Mouse (Mus musculus): ENCODE data around the gene Cox8b. TPM values are rescaled to one million over a fixed set of nuclear protein-coding genes. Genes with fewer than 3 reads are reported as not detected.

Gene Cox8b
- polyA plus RNA-seq, 1 experiment from 2014 or later, result 13.1 TPM

DNA sequence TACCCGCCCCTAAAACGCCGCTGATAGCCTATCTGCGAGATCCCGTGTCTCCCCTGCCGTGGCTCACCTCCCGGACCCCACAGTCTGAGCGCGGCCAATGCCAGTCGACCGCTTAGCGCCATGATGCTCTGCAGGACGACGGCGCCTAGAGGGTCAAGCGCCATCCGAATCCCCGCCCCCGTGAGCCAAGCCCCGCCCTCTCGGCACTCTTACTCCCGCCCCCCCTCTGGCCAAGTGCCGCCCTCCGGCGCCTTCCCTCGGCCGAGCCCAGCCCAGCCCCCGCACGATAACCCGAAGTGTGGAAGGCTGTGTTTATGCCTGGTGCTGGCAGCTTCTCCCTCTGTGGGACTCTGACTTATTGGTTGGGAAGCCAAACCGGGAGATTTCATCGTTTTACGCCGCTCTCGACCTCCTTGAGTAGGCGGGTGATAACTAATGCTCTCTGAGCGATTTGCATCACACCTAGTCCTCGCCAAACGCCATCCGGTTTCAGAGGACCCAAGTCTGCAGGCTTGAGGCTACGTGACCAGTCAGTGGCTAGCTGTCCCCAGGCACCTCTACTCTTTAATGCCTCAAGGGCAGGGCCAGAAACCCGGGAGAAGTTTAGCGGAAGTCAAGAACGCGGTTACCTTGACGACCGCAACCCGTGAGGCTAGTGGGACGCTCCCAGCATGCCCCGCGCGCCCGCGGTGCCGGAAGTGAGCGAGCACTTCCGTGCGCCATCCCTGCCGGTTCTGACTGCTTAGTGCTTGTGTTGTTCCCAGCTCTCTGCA, 18.4 kb downstream of the Cox8b start, which contains the start of the genes Psmd13 and Sirt3:
Psmd13 (plus strand) TSS at position 273 of the 773 bp plus-strand sequence.
Sirt3 (minus strand) TSS at position 614 of the 773 bp plus-strand sequence.
- Histone ChIP-seq H3K9ac (replicated peaks; ENCODE audit: low read depth) (peak within 1 kb of the TSS; percentile 60), H3K9me3 (ENCODE audit: low read length) (no peaks in the 10 kb centered on the region), H3K27me3 (replicated peaks; ENCODE audit: insufficient read depth, low read length) (no peaks in the 10 kb centered on the region), H3K4me3 (ENCODE audit: low read depth, low read length) (peak within 1 kb of the TSS; percentile 73), H3K27ac (ENCODE audit: low read length) (peak within 1 kb of the TSS; percentile 77), H3K36me3 (ENCODE audit: insufficient read depth, low read length) (0 out of 2 replicates have a peak, but pooled peaks cover under 1% of the 10 kb centered on the region), H3K4me2 (replicated peaks; ENCODE audit: low read depth, low read length) (peak within 1 kb of the TSS; percentile 67), H3K4me1 (ENCODE audit: insufficient read depth, low read depth, low read length) (no peaks in the 10 kb centered on the region)
- DNase-seq (ENCODE audit: low spot score) (peak; percentile 98), ATAC-seq (peak; percentile 97)
- under 1% methylated on average over 59 of the region's 59 CpGs for WGBS
- TF ChIP-seq CTCF (IDR thresholded peaks at IDR 0.05) (no peak; the same call in 1 of the 2 replicates), EP300 (IDR thresholded peaks at IDR 0.05) (no peak)

DNA sequence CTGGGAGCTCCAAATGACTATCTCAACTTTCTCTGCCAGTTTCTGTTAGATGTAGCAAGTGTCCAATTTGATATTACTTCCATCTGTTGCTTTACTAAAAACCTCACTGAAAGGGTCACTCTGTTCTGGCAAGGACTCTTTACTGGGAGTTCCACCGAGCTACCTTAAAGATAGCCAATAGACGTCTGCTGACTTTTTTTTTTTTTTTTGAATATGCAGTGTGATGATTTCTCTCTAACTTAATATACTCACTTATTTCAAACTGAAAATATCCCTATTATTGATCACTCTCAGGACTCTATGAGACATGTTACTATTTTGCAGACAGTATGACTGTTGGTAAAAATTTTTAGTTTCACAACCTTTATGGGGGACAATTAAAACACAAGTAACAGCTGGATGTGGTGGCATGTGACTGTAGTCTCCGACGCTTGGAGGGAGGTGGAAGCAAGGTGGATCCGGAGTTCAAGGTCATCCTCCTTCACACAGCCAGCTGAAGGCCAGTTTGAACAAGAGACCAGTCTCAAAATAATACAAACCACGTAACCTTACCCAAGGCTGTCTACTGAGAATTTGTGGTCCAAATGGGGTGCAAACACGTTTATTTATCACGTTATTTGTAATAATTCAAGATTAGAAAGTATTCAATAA, 19.3 kb downstream of the Cox8b start:
- H3K27ac ChIP-seq (ENCODE audit: low read length), result no peak overlapping the region
- peak overlapping the region; percentile 73 for H3K4me3 ChIP-seq (ENCODE audit: low read depth, low read length)
- H3K4me1 ChIP-seq (ENCODE audit: insufficient read depth, low read depth, low read length), result no peaks in the 10 kb centered on the region
- TF ChIP-seq CTCF (IDR thresholded peaks at IDR 0.05) (no peak), EP300 (IDR thresholded peaks at IDR 0.05) (no peak)
- peaks cover 9% of the 10 kb centered on the region; the same call in 1 of the 2 replicates for H3K36me3 ChIP-seq (ENCODE audit: insufficient read depth, low read length)
- no peaks in the 10 kb centered on the region for H3K27me3 ChIP-seq (replicated peaks; ENCODE audit: insufficient read depth, low read length)
- ATAC-seq (no peak), DNase-seq (ENCODE audit: low spot score) (no peak)
- WGBS, result 9% methylated on average over 8 of the region's 8 CpGs
- H3K9ac ChIP-seq (replicated peaks; ENCODE audit: low read depth), result peak overlapping the region; percentile 58
- no peaks in the 10 kb centered on the region for H3K9me3 ChIP-seq (ENCODE audit: low read length)
- peak overlapping the region; percentile 67 for H3K4me2 ChIP-seq (replicated peaks; ENCODE audit: low read depth, low read length)

DNA sequence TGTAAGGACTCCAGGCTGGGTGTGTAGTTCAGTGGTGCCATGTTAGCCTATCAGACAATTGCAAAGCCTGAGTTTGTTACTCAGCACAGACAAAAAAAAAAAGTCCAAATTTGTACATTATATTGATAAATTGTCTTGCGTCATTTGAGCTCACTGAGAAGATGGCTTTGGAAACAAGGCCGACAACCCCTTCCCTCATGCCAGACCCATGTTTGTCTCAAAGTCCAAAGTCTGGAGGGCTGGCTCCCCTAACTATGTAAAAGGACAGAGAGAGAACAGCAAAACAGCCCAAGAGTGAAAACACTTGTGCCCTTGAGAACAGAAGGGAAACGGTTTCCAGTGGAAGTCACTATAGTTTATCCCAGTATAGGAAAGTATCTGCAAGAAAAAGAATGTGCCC, 19.8 kb downstream of the Cox8b start:
- TF ChIP-seq CTCF (IDR thresholded peaks at IDR 0.05), result no peak
- no peak for TF ChIP-seq EP300 (IDR thresholded peaks at IDR 0.05)
- no peak overlapping the region for H3K9ac ChIP-seq (replicated peaks; ENCODE audit: low read depth)
- WGBS, result 73% methylated on average over 3 of the region's 3 CpGs
- no peaks in the 10 kb centered on the region for H3K27me3 ChIP-seq (replicated peaks; ENCODE audit: insufficient read depth, low read length)
- no peak overlapping the region for H3K4me3 ChIP-seq (ENCODE audit: low read depth, low read length)
- no peak for DNase-seq (ENCODE audit: low spot score)
- H3K4me1 ChIP-seq (ENCODE audit: insufficient read depth, low read depth, low read length), result no peaks in the 10 kb centered on the region
- H3K27ac ChIP-seq (ENCODE audit: low read length), result no peak overlapping the region
- ATAC-seq, result no peak
- no peak overlapping the region for H3K4me2 ChIP-seq (replicated peaks; ENCODE audit: low read depth, low read length)
- peaks cover 14% of the 10 kb centered on the region; the same call in 1 of the 2 replicates for H3K36me3 ChIP-seq (ENCODE audit: insufficient read depth, low read length)
- no peaks in the 10 kb centered on the region for H3K9me3 ChIP-seq (ENCODE audit: low read length)

DNA sequence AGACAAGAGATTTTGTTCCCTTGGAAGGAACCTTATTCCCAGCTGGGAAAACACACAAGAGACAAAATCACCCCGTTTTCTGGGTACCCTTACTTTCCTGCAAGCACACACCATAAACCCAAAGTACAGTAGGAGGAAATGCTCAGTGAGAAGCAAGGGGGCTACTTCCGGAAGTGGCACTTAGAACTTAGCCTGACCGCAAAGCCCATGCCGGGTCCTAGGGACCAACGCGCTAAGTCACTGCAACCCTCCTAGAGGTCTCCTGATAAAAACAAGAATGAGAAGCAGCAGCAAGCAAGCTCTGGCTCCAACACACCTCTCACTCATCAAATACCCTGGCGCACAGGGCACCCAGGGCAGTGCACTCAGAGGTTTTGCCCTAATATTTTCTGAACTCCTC, 20.9 kb downstream of the Cox8b start:
- WGBS, result 84% methylated on average over 7 of the region's 7 CpGs

DNA sequence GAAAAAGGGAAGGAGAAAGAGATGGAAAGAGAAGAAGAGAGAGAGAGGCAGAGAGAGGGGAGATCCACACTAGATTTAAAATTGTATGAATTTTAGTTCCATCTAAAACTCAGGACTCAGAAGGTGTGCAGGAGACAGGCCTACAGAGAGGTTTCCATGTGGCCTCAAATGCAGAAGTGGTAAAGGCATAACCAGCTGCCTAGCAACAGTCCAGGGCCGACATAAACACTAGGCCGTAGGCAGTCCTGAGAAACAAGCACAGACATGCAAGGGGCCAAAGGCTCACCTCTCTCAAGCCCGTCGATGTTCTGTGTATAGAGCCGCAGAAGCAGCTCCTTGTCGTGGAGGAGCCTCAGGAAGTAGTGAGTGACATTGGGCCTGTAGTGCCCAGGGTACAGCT, 22.9 kb downstream of the Cox8b start:
- WGBS, result 70% methylated on average over 6 of the region's 6 CpGs
- Histone ChIP-seq H3K9ac (replicated peaks; ENCODE audit: low read depth) (no peak overlapping the region), H3K4me2 (replicated peaks; ENCODE audit: low read depth, low read length) (no peak overlapping the region), H3K27me3 (replicated peaks; ENCODE audit: insufficient read depth, low read length) (no peaks in the 10 kb centered on the region), H3K36me3 (ENCODE audit: insufficient read depth, low read length) (peaks cover 23% of the 10 kb centered on the region), H3K9me3 (ENCODE audit: low read length) (no peaks in the 10 kb centered on the region), H3K4me3 (ENCODE audit: low read depth, low read length) (no peak overlapping the region), H3K27ac (ENCODE audit: low read length) (no peak overlapping the region), H3K4me1 (ENCODE audit: insufficient read depth, low read depth, low read length) (no peaks in the 10 kb centered on the region)
- DNase-seq (ENCODE audit: low spot score), result no peak
- no peak for ATAC-seq
- TF ChIP-seq CTCF (IDR thresholded peaks at IDR 0.05), result no peak
- no peak for TF ChIP-seq EP300 (IDR thresholded peaks at IDR 0.05)

More for the DNA sequence above, 20.9 kb downstream of the Cox8b start:
- ATAC-seq, result no peak
- Histone ChIP-seq H3K27me3 (replicated peaks; ENCODE audit: insufficient read depth, low read length) (no peaks in the 10 kb centered on the region), H3K27ac (ENCODE audit: low read length) (no peak overlapping the region), H3K4me1 (ENCODE audit: insufficient read depth, low read depth, low read length) (no peaks in the 10 kb centered on the region), H3K4me3 (ENCODE audit: low read depth, low read length) (no peak overlapping the region), H3K36me3 (ENCODE audit: insufficient read depth, low read length) (peaks cover 21% of the 10 kb centered on the region), H3K9ac (replicated peaks; ENCODE audit: low read depth) (no peak overlapping the region), H3K9me3 (ENCODE audit: low read length) (no peaks in the 10 kb centered on the region), H3K4me2 (replicated peaks; ENCODE audit: low read depth, low read length) (no peak overlapping the region)
- no peak for TF ChIP-seq EP300 (IDR thresholded peaks at IDR 0.05)
- TF ChIP-seq CTCF (IDR thresholded peaks at IDR 0.05), result no peak
- no peak for DNase-seq (ENCODE audit: low spot score)

DNA sequence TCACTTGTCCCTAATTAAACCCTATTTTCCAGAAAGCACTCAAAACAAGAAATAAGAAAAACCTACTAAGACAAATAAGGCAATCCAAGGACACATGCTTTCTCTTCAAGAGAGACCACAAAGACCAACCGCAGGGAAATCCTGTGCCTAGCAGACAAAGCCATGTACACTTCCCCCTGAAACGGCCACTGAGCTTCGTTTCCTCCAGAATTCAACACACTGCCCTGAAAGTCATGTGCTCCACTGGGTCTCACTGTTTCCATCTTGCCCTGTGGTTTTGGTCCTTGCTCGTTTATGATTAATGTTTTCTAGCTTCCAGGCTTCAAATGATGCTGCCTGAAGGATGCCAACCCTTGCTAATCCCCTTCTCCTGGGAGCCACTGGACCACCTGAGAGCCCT, 26.0 kb downstream of the Cox8b start:
- Histone ChIP-seq H3K9ac (replicated peaks; ENCODE audit: low read depth) (no peak overlapping the region), H3K4me3 (ENCODE audit: low read depth, low read length) (no peak overlapping the region)
- 84% methylated on average over 4 of the region's 4 CpGs for WGBS

More for the DNA sequence above, 26.0 kb downstream of the Cox8b start:
- Histone ChIP-seq H3K9me3 (ENCODE audit: low read length) (no peaks in the 10 kb centered on the region), H3K27ac (ENCODE audit: low read length) (no peak overlapping the region), H3K27me3 (replicated peaks; ENCODE audit: insufficient read depth, low read length) (no peaks in the 10 kb centered on the region), H3K36me3 (ENCODE audit: insufficient read depth, low read length) (peaks cover 23% of the 10 kb centered on the region), H3K4me1 (ENCODE audit: insufficient read depth, low read depth, low read length) (no peaks in the 10 kb centered on the region), H3K4me2 (replicated peaks; ENCODE audit: low read depth, low read length) (no peak overlapping the region)
- DNase-seq (ENCODE audit: low spot score) (no peak), ATAC-seq (no peak)
- TF ChIP-seq CTCF (IDR thresholded peaks at IDR 0.05) (no peak), EP300 (IDR thresholded peaks at IDR 0.05) (no peak)
